Mouse (Mus musculus): Measurements from ENCODE around the gene Safb.

Gene Safb

GRCm38 (mm10) chr17:56647546-56647945, 62.9 kb downstream of the Safb start:
- DNase-seq (ENCODE audit: low read depth, low spot score), result no peak

- no peak for DNase-seq (ENCODE audit: low read depth, low spot score)
Observed at GRCm38 (mm10) chr17:56651801-56652200, 67.2 kb downstream of the Safb start.

GRCm38 (mm10) chr17:56654771-56655170, 70.1 kb downstream of the Safb start:
- no peak for DNase-seq (ENCODE audit: low read depth, low spot score)

GRCm38 (mm10) chr17:56655311-56655710, 70.7 kb downstream of the Safb start:
- DNase-seq (ENCODE audit: low read depth, low spot score), result no peak

All from retina, adult 2 months (tissue).